Mouse (Mus musculus) layer of hippocampus, adult 18-20 months (tissue): ENCODE results near the gene Kiss1r. TPM values are rescaled to one million over a fixed set of nuclear protein-coding genes. Genes with fewer than 3 reads are reported as not detected.

ENCODE experiments used
- DNase-seq, 2 experiments: peaks; one replicate each; pipeline ENCODE4 v3.0.0; 2022; ENCODE audit warnings: low spot score in 2 of 2
- total RNA-seq, 2 experiments: library from RNA; stranded (reverse); gene quantifications; 2 replicates each; pipeline ENCODE4 v1.2.3; 2021

The Kiss1r gene
- total RNA-seq, 2 experiments from 2014 or later = 6.7 to 7.8 TPM

- DNase-seq = no peak
Measured at GRCm38 (mm10) chr10:79921572-79921971, 4.8 kb downstream of the Kiss1r start.

GRCm38 (mm10) chr10:79924998-79925784 lies 8.4 kb downstream of the Kiss1r start:
- DNase-seq = peak; percentile 91 to 98

DNA sequence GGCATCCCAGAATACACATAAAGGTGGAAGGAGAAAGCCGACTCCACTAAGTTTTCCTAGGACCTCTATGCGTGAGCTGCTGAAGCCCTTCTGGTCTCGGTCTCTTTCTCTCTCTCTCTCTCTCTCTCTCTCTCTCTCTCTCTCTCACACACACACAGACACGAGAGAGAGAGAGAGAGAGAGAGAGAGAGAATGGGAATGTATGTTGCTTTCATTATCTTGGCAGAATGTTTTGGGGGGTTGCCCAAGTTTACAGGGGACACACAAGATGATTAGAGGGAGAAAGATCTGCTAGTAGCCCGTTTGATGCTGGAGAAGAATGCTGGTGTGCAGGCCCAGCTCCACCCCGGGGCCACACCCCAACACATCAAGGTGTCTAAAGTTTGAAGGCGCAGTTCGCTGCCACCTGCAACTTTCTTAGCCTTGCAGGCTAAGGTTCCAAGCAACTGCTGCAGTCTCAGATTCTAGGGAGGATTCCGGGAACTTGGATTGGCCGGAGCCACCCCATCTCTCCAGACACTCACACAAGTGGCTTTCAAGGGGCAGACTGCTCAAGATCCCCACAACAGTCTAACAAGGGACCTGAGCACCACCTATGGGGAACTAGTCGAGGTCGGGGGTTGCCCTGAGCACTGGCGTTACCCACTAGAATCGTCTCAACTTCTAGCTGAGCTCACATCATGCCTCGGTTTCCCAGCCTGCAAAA lies 9.2 kb downstream of the Kiss1r start:
- no peak for DNase-seq

DNA sequence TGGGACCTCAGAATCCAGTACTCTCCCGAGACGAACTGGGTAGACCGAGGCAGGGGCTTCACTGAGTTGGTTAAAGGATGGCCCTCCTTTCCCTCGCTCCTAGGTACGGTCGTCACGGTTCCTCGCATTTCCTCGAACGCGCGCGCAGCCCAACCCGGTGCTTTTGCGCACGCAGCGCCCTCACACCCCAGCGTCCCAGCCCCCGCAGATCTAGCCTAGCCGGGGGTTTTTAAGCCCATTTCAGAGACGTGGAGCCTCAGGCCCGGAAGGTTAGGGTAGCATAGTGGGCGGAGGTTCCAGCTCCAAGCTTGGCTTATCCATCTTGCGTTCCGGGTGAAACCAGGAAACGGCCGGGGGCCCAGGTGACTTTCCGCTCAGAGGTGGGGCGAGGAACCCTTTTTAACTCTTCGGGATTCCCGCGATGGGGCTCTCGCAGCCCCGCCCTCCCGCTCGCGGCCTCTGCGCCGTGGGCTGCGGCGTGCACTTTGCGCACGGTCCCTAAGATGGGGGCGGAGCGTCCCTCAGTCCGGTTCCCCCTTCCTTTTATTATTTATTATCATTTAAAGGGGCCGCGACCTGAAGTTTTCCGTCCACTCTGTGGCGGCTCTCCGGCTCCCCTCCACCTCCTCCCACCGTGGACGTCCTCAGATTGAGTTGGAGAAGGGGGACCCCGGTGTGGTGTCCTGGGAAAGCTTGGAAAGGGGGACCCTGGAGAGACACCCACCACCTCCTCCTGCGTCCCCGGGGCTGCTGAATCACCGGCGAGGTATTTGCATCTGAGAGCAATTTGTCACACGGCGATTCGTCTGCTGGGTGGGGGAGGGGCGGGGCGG lies 9.9 kb downstream of the Kiss1r start, which contains the start of gene Arid3a:
Arid3a (plus strand) TSS at position 553 of the 833 bp plus-strand sequence.
- DNase-seq = peak; percentile 86 to 89

- peak in 1 of 2 experiments; percentile 57 for DNase-seq
Measured at GRCm38 (mm10) chr10:79927324-79928029, 10.7 kb downstream of the Kiss1r start.

DNA sequence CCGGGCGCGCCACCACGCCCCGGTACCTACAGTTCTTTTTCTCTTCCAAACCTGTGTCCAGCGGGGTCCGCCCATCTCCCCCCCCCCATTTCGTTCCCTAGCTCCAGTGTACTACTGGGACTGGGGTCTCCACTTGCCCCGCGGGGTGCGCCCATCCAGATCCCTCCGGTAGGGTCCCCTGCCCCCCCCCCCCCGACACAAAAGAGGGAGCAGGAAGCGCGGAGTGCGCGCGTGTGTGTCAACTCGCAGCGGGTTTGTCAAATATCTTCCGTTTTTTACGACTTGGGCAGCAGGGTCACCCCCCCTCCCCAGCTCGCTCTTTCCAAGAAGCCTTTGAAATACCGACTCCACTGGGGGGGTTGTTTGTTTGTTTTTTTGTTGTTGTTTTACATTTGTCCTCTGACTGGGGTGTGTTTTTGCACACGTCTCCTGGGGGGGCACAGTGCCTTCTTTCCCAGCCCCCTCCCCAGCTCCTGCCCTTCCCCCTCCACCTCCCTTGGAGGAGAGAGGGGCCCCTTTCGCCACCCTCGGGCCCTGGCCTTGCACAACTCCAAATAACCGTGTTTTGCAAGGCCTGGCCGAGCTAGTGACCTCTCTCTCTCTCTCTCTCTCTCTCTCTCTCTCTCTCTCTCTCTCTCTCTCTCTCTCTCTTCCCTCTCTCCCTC lies 11.4 kb downstream of the Kiss1r start:
- no peak for DNase-seq

GRCm38 (mm10) chr10:79928907-79929701 lies 12.3 kb downstream of the Kiss1r start:
- no peak for DNase-seq

DNA sequence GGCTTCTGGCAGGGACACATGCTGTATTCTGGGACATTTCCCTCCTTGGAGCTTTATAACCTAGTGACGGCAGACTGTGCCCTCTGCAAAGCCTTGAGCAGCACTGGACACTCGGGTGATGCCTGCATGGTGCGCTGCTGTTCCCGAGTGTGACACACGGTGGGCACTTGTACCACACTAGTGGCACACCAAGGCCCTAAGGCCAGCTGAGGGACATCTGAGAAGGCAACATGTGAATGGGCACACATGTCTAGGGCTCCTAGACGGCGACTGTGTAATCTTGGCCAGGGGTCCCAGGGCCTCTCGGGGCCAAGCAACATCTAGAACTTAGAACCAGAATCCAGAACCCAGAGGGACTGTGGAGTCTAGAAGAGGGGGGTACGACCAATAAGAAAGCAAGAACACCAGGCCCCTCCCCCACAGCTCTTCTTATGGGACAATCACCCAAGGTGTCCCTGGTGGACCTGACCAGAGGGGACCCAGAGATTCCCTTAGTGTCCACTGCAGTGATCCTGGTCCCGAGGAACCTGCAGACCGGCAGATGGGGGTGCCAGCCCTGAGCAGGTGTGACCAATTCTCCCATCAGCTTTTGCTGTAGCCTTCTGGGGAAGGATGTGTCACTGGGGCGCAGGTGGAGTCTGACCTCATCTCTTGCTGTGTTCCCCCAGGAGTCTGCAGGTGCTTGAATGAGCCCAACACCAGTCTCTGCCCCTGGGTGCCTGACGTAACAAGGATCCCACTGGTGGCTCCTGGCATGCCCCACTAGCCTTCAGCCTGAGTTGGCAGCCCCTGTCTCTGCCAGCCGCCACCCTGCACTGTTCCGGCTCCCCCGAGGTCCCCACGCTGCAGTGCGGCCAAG lies 13.4 kb downstream of the Kiss1r start:
- no peak for DNase-seq

DNA sequence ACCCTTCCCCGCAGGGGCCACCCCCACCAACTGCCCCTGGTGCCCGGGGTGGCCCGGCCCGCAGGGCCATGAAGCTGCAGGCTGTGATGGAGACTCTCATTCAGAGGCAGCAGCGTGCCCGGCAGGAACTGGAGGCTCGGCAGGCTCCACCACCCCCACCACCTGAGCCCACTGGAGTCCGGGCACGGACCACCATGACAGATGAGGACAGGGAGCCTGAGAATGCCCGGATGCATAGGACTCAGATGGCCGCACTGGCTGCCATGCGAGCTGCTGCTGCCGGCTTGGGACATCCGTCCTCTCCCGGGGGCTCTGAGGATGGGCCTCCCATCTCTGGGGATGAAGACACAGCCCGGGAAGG lies 14.0 kb downstream of the Kiss1r start:
- DNase-seq = no peak

DNA sequence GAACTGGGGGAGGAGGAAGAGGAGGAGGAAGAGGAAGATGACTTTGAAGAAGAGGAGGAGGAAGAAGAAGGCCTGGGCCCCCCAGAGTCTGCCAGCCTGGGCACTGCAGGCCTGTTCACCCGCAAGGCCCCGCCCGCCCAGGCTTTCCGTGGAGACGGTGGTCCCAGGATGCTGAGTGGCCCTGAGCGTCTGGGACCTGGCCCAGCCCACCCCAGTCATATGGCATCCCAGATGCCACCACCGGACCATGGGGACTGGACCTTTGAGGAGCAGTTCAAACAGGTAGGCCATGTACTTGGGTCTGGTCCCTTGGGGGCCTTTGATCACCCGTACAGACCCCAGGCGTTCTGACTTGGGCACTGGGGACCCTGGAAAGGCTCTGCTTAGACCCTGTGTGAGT lies 15.0 kb downstream of the Kiss1r start:
- DNase-seq = no peak

GRCm38 (mm10) chr10:79932736-79933135 lies 16.0 kb downstream of the Kiss1r start:
- DNase-seq = no peak

- no peak for DNase-seq
Measured at GRCm38 (mm10) chr10:79933145-79933679, 16.4 kb downstream of the Kiss1r start.

GRCm38 (mm10) chr10:79933861-79934260 lies 17.1 kb downstream of the Kiss1r start:
- DNase-seq = no peak

- peak in 1 of 2 experiments; percentile 65 for DNase-seq
Measured at GRCm38 (mm10) chr10:79934272-79934721, 17.5 kb downstream of the Kiss1r start.

GRCm38 (mm10) chr10:79934794-79935569 lies 18.2 kb downstream of the Kiss1r start:
- no peak for DNase-seq

- no peak for DNase-seq
Measured at GRCm38 (mm10) chr10:79936284-79936910, 19.6 kb downstream of the Kiss1r start.

- DNase-seq = no peak
Measured at GRCm38 (mm10) chr10:79936911-79937441, 20.2 kb downstream of the Kiss1r start.
